Mouse (Mus musculus) spleen, adult 2 months (tissue): ENCODE results near the gene Pitpnc1.

ENCODE experiments used
- CTCF ChIP-seq: fragments of 200-500 bp; IDR thresholded peaks from 2 replicates; pipeline ENCODE4 v1.5.1; 2011; ENCODE audit warnings: mild to moderate bottlenecking, inconsistent platforms; ENCODE audit not compliant: insufficient read depth, insufficient read length, insufficient replicate concordance; ENCODE audit errors: extremely low read depth
- POLR2A ChIP-seq: fragments of 200-500 bp; IDR thresholded peaks from 2 replicates; pipeline ENCODE4 v1.6.1; 2011; ENCODE audit warnings: low read depth, low read length, inconsistent platforms

GRCm38 (mm10) chr11:107465041-107465440 is 5.5 kb downstream of the Pitpnc1 start:
- TF ChIP-seq CTCF (no peak), POLR2A (no peak)
